Mouse (Mus musculus) bone marrow macrophage, adult 2 months (primary cell): ENCODE measurements around the gene Asic2.

ENCODE experiments used
- CTCF ChIP-seq: IDR thresholded peaks from 2 replicates; pipeline ENCODE4 v1.5.1; 2012; ENCODE audit warnings: low read depth, mild to moderate bottlenecking, low read length, moderate library complexity
- POLR2A ChIP-seq: IDR thresholded peaks from 2 replicates; pipeline ENCODE4 v1.6.1; 2012; ENCODE audit warnings: mild to moderate bottlenecking, low read depth, low read length, borderline replicate concordance

DNA sequence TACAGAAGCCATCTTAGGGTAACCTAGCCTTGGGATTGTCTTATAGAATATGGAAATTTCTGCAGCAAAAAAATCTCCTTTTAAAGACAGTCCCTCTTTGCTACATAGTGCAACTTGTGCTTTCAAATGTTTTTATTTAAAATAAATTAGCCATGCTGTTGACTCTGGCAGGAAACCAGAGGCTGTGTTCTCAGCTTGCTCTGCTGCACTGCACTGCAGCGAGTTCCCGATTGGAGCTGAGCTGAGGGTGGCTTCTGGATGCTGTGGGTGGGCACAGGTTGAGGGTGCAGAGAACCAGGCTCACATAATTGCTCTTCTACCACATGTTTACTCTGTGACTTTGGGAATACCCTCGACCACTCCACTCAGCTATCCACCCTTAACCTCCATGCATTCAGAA, 889.0 kb downstream of the Asic2 start:
- no peak for TF ChIP-seq POLR2A
- no peak for TF ChIP-seq CTCF
